9 mouse cellular contexts compared by ENCODE assay signal in the genomic region with DNA sequence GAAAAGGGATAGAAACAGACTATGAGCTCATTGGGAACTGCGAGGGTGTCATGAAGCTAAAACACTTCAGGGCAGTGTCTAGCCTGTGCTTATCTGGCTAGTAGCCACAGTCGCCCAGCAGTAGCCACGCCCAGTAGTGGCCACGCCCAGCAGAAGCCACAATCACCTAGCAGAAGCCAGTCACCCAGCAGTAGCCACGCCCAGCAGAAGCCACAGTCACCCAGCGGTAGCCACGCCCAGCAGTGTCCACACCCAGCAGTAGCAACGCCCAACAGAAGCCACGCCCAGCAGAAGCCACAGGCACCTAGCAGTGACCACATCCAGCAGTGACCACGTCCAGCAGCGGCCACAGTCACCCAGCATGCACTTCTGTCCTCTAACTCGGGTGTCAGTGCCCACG.
A peak's percentile ranks its signal among the peaks of the same experiment; 100 is the strongest.
DNase-seq lines count a peak whose midpoint lies in the region; ATAC-seq lines count a peak whose summit lies in the region.
"Had no signal": no experiment of that assay in that cellular context is flagged by ENCODE, and none has a peak within 500 bp of the region (broad histone marks: within the 10 kb centered on the region; RNA-seq: fewer than 3 reads in every experiment).

No protein-coding gene starts in this region.

- no peak for ATAC-seq in activated CD4-positive, CD25-positive, alpha-beta regulatory T cell, adult 4 months
- no peak for ATAC-seq in erythroid progenitor cell, adult 5-6 weeks (replicated peaks; ENCODE audit: low FRiP score, poor library complexity, severe bottlenecking)

- WGBS in large intestine, adult 2 months: 14% methylated on average over 13 of the region's 13 CpGs

- DNase-seq in lung, adult 18-20 months: peak; percentile 7 to 28
- DNase-seq in lung, postnatal 25 days (ENCODE audit: low spot score): no peak
- DNase-seq in embryo, embryonic 10.5 days (ENCODE audit: low spot score): peak; percentile 80
- DNase-seq in large intestine, adult 2 months (ENCODE audit: low read depth, low spot score): peak; percentile 1
- peak; percentile 63 for DNase-seq in retina, embryonic 14.5 days (ENCODE audit: low spot score)
- no peak for DNase-seq in gastrocnemius, postnatal 4 days (ENCODE audit: low spot score in 2 of 2)
- DNase-seq: gastrocnemius, postnatal 25 days had no signal

Comparison
In these comparisons a context has a peak if more than half of its experiments do, and no peak if none do; other contexts are left out.
1. DNase-seq: peak in lung, adult 18-20 months (2 of 2), embryo, embryonic 10.5 days (single experiment), large intestine, adult 2 months (single experiment) and retina, embryonic 14.5 days (single experiment); none in lung, postnatal 25 days (single experiment) and gastrocnemius, postnatal 4 days (0 of 2).